Mouse (Mus musculus) limb, embryonic 14.5 days (tissue): ENCODE measurements around the gene Wdr77. TPM values are rescaled to one million over a fixed set of nuclear protein-coding genes. Genes with fewer than 3 reads are reported as not detected.
A peak's percentile ranks its signal among the peaks of the same experiment; 100 is the strongest.

Source experiments
- ATAC-seq: fragments of 200-750 bp; cut with Nextera tagmentation; 2 replicates; pipeline ENCODE4 v1.8.0; 2017; ENCODE audit warnings: low read depth, moderate number of reproducible peaks, moderate TSS enrichment; ENCODE audit not compliant: low FRiP score
- DNase-seq: peaks from one replicate; pipeline ENCODE4 v3.0.0-alpha.2; 2015; ENCODE audit warnings: low spot score
- H3K27ac ChIP-seq: fragments of 300-500 bp; sonication (generic); replicated peaks from 2 replicates; pipeline ENCODE4 v1.5.1; 2014; ENCODE audit warnings: low read depth, mild to moderate bottlenecking, low read length, moderate library complexity, mixed read lengths
- H3K27me3 ChIP-seq: fragments of 300-500 bp; sonication (generic); 2 replicates; pipeline ENCODE4 v1.6.1; 2014; ENCODE audit warnings: low read length, mixed read lengths; ENCODE audit not compliant: control insufficient read depth, insufficient read depth
- H3K36me3 ChIP-seq: fragments of 300-500 bp; sonication (generic); 2 replicates; pipeline ENCODE4 v1.6.1; 2014; ENCODE audit warnings: mild to moderate bottlenecking, low read length, moderate library complexity, mixed read lengths; ENCODE audit not compliant: control insufficient read depth, insufficient read depth
- H3K4me1 ChIP-seq: fragments of 300-500 bp; sonication (generic); 2 replicates; pipeline ENCODE4 v1.6.1; 2014; ENCODE audit warnings: antibody characterized with exemption, low read length, mixed read lengths; ENCODE audit not compliant: control insufficient read depth, insufficient read depth
- H3K4me2 ChIP-seq: fragments of 300-500 bp; sonication (generic); replicated peaks from 2 replicates; pipeline ENCODE4 v1.6.1; 2014; ENCODE audit warnings: low read depth, mild to moderate bottlenecking, low read length, moderate library complexity; ENCODE audit not compliant: severe bottlenecking
- H3K4me3 ChIP-seq: fragments of 300-500 bp; sonication (generic); replicated peaks from 2 replicates; pipeline ENCODE4 v1.5.1; 2014; ENCODE audit warnings: low read length
- H3K9ac ChIP-seq: fragments of 300-500 bp; sonication (generic); 2 replicates; pipeline ENCODE4 v1.6.1; 2014; ENCODE audit warnings: mild to moderate bottlenecking, low read depth, low read length, moderate library complexity; ENCODE audit not compliant: severe bottlenecking
- H3K9me3 ChIP-seq: fragments of 300-500 bp; sonication (generic); 2 replicates; pipeline ENCODE4 v1.6.1; 2016; ENCODE audit warnings: low read length; ENCODE audit not compliant: control insufficient read depth
- POLR2A ChIP-seq: fragments of 200-500 bp; IDR thresholded peaks from 2 replicates; pipeline ENCODE4 v1.8.0; 2012; ENCODE audit warnings: inconsistent platforms, mild to moderate bottlenecking, moderate library complexity, borderline replicate concordance; ENCODE audit not compliant: insufficient read depth, insufficient read length; ENCODE audit errors: extremely low read depth
- WGBS: fragments of 180-500 bp; shearing (Covaris S2); extraction: QIAGEN DNeasy Blood & Tissue Kit; methylation state at CpG from one replicate; pipeline ENCODE4 v1.1.7; 2014; 5-methylcytosine and 5-hydroxymethylcytosine counted together
- polyA plus RNA-seq, 2 experiments: library from polyadenylated mRNA; depleted of rRNA in 1 of 2; stranded (reverse) in 1 of 2; unstranded in 1 of 2; fragments of >200 nt; fragmentation: Nextera tagmentation in 1 of 2; extraction: Ambion mirVana in 1 of 2; gene quantifications; 2 replicates each; pipeline versions ENCODE4 v1.2.1 to v1.2.3; 2012 to 2014

Gene Wdr77
- polyA plus RNA-seq, 2 experiments, result 92.1 to 107 TPM

GRCm38 (mm10) chr3:105958204-105958603, 965 bp upstream of the Wdr77 start:
- Histone ChIP-seq H3K27me3 (no peaks in the 10 kb centered on the region), H3K9ac (peak overlapping the region; percentile 92), H3K4me2 (peak overlapping the region; percentile 57), H3K27ac (no peak overlapping the region), H3K36me3 (peaks cover 37% of the 10 kb centered on the region), H3K9me3 (no peaks in the 10 kb centered on the region), H3K4me3 (peak overlapping the region; percentile 97), H3K4me1 (peaks cover 16% of the 10 kb centered on the region)
- TF ChIP-seq POLR2A, result no peak
- DNase-seq (no peak), ATAC-seq (no peak)
- WGBS, result 47% methylated on average over 5 of the region's 5 CpGs

- DNase-seq (peak; percentile 22), ATAC-seq (peak; percentile 45)
- under 1% methylated on average over 19 of the region's 26 CpGs for WGBS
- TF ChIP-seq POLR2A, result no peak
- peak overlapping the region; percentile 92 for H3K9ac ChIP-seq
- peak overlapping the region; percentile 58 for H3K27ac ChIP-seq
- peak overlapping the region; percentile 97 for H3K4me3 ChIP-seq
- peaks cover 42% of the 10 kb centered on the region for H3K36me3 ChIP-seq
- H3K4me1 ChIP-seq, result peaks cover 16% of the 10 kb centered on the region
- H3K9me3 ChIP-seq, result no peaks in the 10 kb centered on the region
- no peaks in the 10 kb centered on the region for H3K27me3 ChIP-seq
- peak overlapping the region; percentile 78 for H3K4me2 ChIP-seq
Measured at GRCm38 (mm10) chr3:105959585-105959984, 416 bp downstream of the Wdr77 start.

- WGBS, result 5% methylated on average over 6 of the region's 6 CpGs
- peaks cover 16% of the 10 kb centered on the region for H3K4me1 ChIP-seq
- no peak for TF ChIP-seq POLR2A
- ATAC-seq, result no peak
- H3K4me2 ChIP-seq, result peak within 1 kb of the TSS; percentile 78
- no peaks in the 10 kb centered on the region for H3K27me3 ChIP-seq
- peak within 1 kb of the TSS; percentile 92 for H3K9ac ChIP-seq
- no peaks in the 10 kb centered on the region for H3K9me3 ChIP-seq
- peaks cover 42% of the 10 kb centered on the region for H3K36me3 ChIP-seq
- H3K27ac ChIP-seq, result peak within 1 kb of the TSS; percentile 65
- DNase-seq, result no peak
- peak within 1 kb of the TSS; percentile 97 for H3K4me3 ChIP-seq
Measured at GRCm38 (mm10) chr3:105959999-105960398, 830 bp downstream of the Wdr77 start, which contains the start of gene Atp5f1. TSS of gene Atp5f1 (minus strand) at chr3:105960099.

GRCm38 (mm10) chr3:105960700-105961099, 1.5 kb downstream of the Wdr77 start:
- Histone ChIP-seq H3K27me3 (no peaks in the 10 kb centered on the region), H3K4me3 (peak overlapping the region; percentile 97; the same call in 1 of the 2 replicates), H3K4me2 (peak overlapping the region; percentile 78; the same call in 1 of the 2 replicates), H3K27ac (no peak overlapping the region), H3K9me3 (no peaks in the 10 kb centered on the region), H3K9ac (no peak overlapping the region), H3K36me3 (peaks cover 46% of the 10 kb centered on the region), H3K4me1 (peaks cover 16% of the 10 kb centered on the region)
- ATAC-seq (no peak), DNase-seq (no peak)
- no peak for TF ChIP-seq POLR2A
- WGBS, result 89% methylated on average over 2 of the region's 2 CpGs

GRCm38 (mm10) chr3:105971831-105972446, 12.8 kb downstream of the Wdr77 start:
- DNase-seq (no peak), ATAC-seq (no peak)
- no peak for TF ChIP-seq POLR2A
- Histone ChIP-seq H3K36me3 (peaks cover 34% of the 10 kb centered on the region), H3K9me3 (no peaks in the 10 kb centered on the region), H3K27ac (no peak overlapping the region), H3K9ac (no peak overlapping the region), H3K27me3 (no peaks in the 10 kb centered on the region), H3K4me1 (no peaks in the 10 kb centered on the region), H3K4me2 (no peak overlapping the region), H3K4me3 (no peak overlapping the region)
- WGBS, result 80% methylated on average over 5 of the region's 5 CpGs
